Mouse (Mus musculus) limb, embryonic 14.5 days (tissue): Measurements from ENCODE around the gene Ak8. TPM values are rescaled to one million over a fixed set of nuclear protein-coding genes. Genes with fewer than 3 reads are reported as not detected.

Source experiments
- ATAC-seq: fragments of 200-750 bp; cut with Nextera tagmentation; 2 replicates; pipeline ENCODE4 v1.8.0; 2017; ENCODE audit warnings: low read depth, moderate number of reproducible peaks, moderate TSS enrichment; ENCODE audit not compliant: low FRiP score
- DNase-seq: peaks from one replicate; pipeline ENCODE4 v3.0.0-alpha.2; 2015; ENCODE audit warnings: low spot score
- H3K27ac ChIP-seq: fragments of 300-500 bp; sonication (generic); replicated peaks from 2 replicates; pipeline ENCODE4 v1.5.1; 2014; ENCODE audit warnings: low read depth, mild to moderate bottlenecking, low read length, moderate library complexity, mixed read lengths
- H3K27me3 ChIP-seq: fragments of 300-500 bp; sonication (generic); 2 replicates; pipeline ENCODE4 v1.6.1; 2014; ENCODE audit warnings: low read length, mixed read lengths; ENCODE audit not compliant: control insufficient read depth, insufficient read depth
- H3K36me3 ChIP-seq: fragments of 300-500 bp; sonication (generic); 2 replicates; pipeline ENCODE4 v1.6.1; 2014; ENCODE audit warnings: mild to moderate bottlenecking, low read length, moderate library complexity, mixed read lengths; ENCODE audit not compliant: control insufficient read depth, insufficient read depth
- H3K4me1 ChIP-seq: fragments of 300-500 bp; sonication (generic); 2 replicates; pipeline ENCODE4 v1.6.1; 2014; ENCODE audit warnings: antibody characterized with exemption, low read length, mixed read lengths; ENCODE audit not compliant: control insufficient read depth, insufficient read depth
- H3K4me2 ChIP-seq: fragments of 300-500 bp; sonication (generic); replicated peaks from 2 replicates; pipeline ENCODE4 v1.6.1; 2014; ENCODE audit warnings: low read depth, mild to moderate bottlenecking, low read length, moderate library complexity; ENCODE audit not compliant: severe bottlenecking
- H3K4me3 ChIP-seq: fragments of 300-500 bp; sonication (generic); replicated peaks from 2 replicates; pipeline ENCODE4 v1.5.1; 2014; ENCODE audit warnings: low read length
- H3K9ac ChIP-seq: fragments of 300-500 bp; sonication (generic); 2 replicates; pipeline ENCODE4 v1.6.1; 2014; ENCODE audit warnings: mild to moderate bottlenecking, low read depth, low read length, moderate library complexity; ENCODE audit not compliant: severe bottlenecking
- H3K9me3 ChIP-seq: fragments of 300-500 bp; sonication (generic); 2 replicates; pipeline ENCODE4 v1.6.1; 2016; ENCODE audit warnings: low read length; ENCODE audit not compliant: control insufficient read depth
- POLR2A ChIP-seq: fragments of 200-500 bp; IDR thresholded peaks from 2 replicates; pipeline ENCODE4 v1.8.0; 2012; ENCODE audit warnings: inconsistent platforms, mild to moderate bottlenecking, moderate library complexity, borderline replicate concordance; ENCODE audit not compliant: insufficient read depth, insufficient read length; ENCODE audit errors: extremely low read depth
- WGBS: fragments of 180-500 bp; shearing (Covaris S2); extraction: QIAGEN DNeasy Blood & Tissue Kit; methylation state at CpG from one replicate; pipeline ENCODE4 v1.1.7; 2014; 5-methylcytosine and 5-hydroxymethylcytosine counted together
- microRNA-seq: library from miRNA; unstranded; fragments of <30 nt; microRNA quantifications from one replicate; pipeline ENCODE4, GENCODE M21; 2016
- polyA plus RNA-seq, 2 experiments: library from polyadenylated mRNA; depleted of rRNA in 1 of 2; stranded (reverse) in 1 of 2; unstranded in 1 of 2; fragments of >200 nt; fragmentation: Nextera tagmentation in 1 of 2; extraction: Ambion mirVana in 1 of 2; gene quantifications; 2 replicates each; pipeline versions ENCODE4 v1.2.1 to v1.2.3; 2012 to 2014

Gene Ak8
- polyA plus RNA-seq, 2 experiments = 0.49 to 0.58 TPM

GRCm38 (mm10) chr2:28855773-28856172 lies 155.8 kb downstream of the Ak8 start:
- Histone ChIP-seq H3K4me2 (no peak overlapping the region), H3K36me3 (peaks cover 53% of the 10 kb centered on the region), H3K27ac (no peak overlapping the region), H3K27me3 (no peaks in the 10 kb centered on the region), H3K4me1 (no peaks in the 10 kb centered on the region), H3K4me3 (no peak overlapping the region), H3K9ac (no peak overlapping the region), H3K9me3 (no peaks in the 10 kb centered on the region)
- ATAC-seq = no peak
- no peak for DNase-seq
- WGBS = 93% methylated on average over 2 of the region's 2 CpGs
- TF ChIP-seq POLR2A = no peak

DNA sequence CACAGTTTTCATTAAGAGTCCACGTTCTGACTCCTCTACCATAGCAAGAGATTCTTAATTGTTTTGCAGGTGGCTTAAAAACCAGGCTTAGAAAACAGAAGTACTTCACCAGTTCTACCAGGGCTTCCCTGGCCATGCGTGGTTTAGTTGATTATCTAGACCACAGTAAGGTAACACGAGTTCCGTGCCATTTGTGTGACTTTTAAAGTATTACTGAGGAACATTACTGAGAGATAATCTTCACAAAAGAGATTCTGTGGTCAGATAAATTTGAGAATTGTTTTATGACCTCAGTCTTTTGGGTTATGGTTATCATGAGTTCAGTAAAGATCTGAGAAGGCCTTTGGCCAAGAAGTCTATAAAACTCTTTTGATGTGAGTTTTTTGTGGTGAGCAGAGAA lies 159.3 kb downstream of the Ak8 start:
- Histone ChIP-seq H3K9me3 (no peaks in the 10 kb centered on the region), H3K36me3 (peaks cover 70% of the 10 kb centered on the region), H3K4me3 (no peak overlapping the region), H3K9ac (no peak overlapping the region), H3K4me1 (no peaks in the 10 kb centered on the region), H3K4me2 (no peak overlapping the region), H3K27me3 (no peaks in the 10 kb centered on the region), H3K27ac (no peak overlapping the region)
- ATAC-seq (no peak), DNase-seq (no peak)
- TF ChIP-seq POLR2A = no peak
- 93% methylated on average over 4 of the region's 4 CpGs for WGBS

- H3K27me3 ChIP-seq = no peaks in the 10 kb centered on the region
- 92% methylated on average over 8 of the region's 8 CpGs for WGBS
- no peaks in the 10 kb centered on the region for H3K9me3 ChIP-seq
- no peak overlapping the region for H3K27ac ChIP-seq
- no peak overlapping the region for H3K4me3 ChIP-seq
- no peak overlapping the region for H3K9ac ChIP-seq
- DNase-seq = no peak
- peaks cover 72% of the 10 kb centered on the region for H3K36me3 ChIP-seq
- no peak overlapping the region for H3K4me2 ChIP-seq
- no peaks in the 10 kb centered on the region for H3K4me1 ChIP-seq
- no peak for TF ChIP-seq POLR2A
- ATAC-seq = no peak
Measured at GRCm38 (mm10) chr2:28860678-28861423, 160.9 kb downstream of the Ak8 start.

Small RNA genes within 50 kb of the gene (microRNA-seq; reads per million reads assigned to microRNA genes)
- 0.92 reads per million for gene Mir3088

Other genes starting within 250 kb of the Ak8 start
- 0.60 and 0.63 TPM in 2 replicates for gene 1700007K13Rik, start 233.8 kb upstream of the Ak8 start, polyA plus RNA-seq (2012; rRNA removed)
- 0.55 and 1.1 TPM in 2 replicates for gene 1700007K13Rik, start 233.8 kb upstream of the Ak8 start, polyA plus RNA-seq (2014; fragmentation: Nextera tagmentation; extraction: Ambion mirVana)
- 55.6 and 62.0 TPM in 2 replicates for gene Mrps2, start 232.1 kb upstream of the Ak8 start, polyA plus RNA-seq (2012; rRNA removed)
- gene Mrps2, start 232.1 kb upstream of the Ak8 start, polyA plus RNA-seq (2014; fragmentation: Nextera tagmentation; extraction: Ambion mirVana) = 51.8 and 54.9 TPM in 2 replicates
- 2.1 and 3.3 TPM in 2 replicates for gene Gbgt1, start 203.3 kb upstream of the Ak8 start, polyA plus RNA-seq (2012; rRNA removed)
- gene Gbgt1, start 203.3 kb upstream of the Ak8 start, polyA plus RNA-seq (2014; fragmentation: Nextera tagmentation; extraction: Ambion mirVana) = 1.0 and 1.4 TPM in 2 replicates
- gene Gm10134, start 194.1 kb upstream of the Ak8 start, polyA plus RNA-seq (2012; rRNA removed) = 1.1 TPM in 1 of 2 replicates, not detected in the other
- 0.61 and 1.1 TPM in 2 replicates for gene Gm10134, start 194.1 kb upstream of the Ak8 start, polyA plus RNA-seq (2014; fragmentation: Nextera tagmentation; extraction: Ambion mirVana)
- 86.6 and 108 TPM in 2 replicates for gene Ralgds, start 187.0 kb upstream of the Ak8 start, polyA plus RNA-seq (2012; rRNA removed)
- gene Ralgds, start 187.0 kb upstream of the Ak8 start, polyA plus RNA-seq (2014; fragmentation: Nextera tagmentation; extraction: Ambion mirVana) = 61.6 and 63.1 TPM in 2 replicates
- 0.06 and 0.12 TPM in 2 replicates for gene Cel, start 136.8 kb upstream of the Ak8 start, polyA plus RNA-seq (2012; rRNA removed)
- not detected in 2 replicates for gene Cel, start 136.8 kb upstream of the Ak8 start, polyA plus RNA-seq (2014; fragmentation: Nextera tagmentation; extraction: Ambion mirVana)
- 52.4 and 52.6 TPM in 2 replicates for gene Gtf3c5, start 116.4 kb upstream of the Ak8 start, polyA plus RNA-seq (2012; rRNA removed)
- 29.7 and 31.1 TPM in 2 replicates for gene Gtf3c5, start 116.4 kb upstream of the Ak8 start, polyA plus RNA-seq (2014; fragmentation: Nextera tagmentation; extraction: Ambion mirVana)
- 0.33 and 0.51 TPM in 2 replicates for gene Gfi1b, start 78.2 kb upstream of the Ak8 start, polyA plus RNA-seq (2012; rRNA removed)
- gene Gfi1b, start 78.2 kb upstream of the Ak8 start, polyA plus RNA-seq (2014; fragmentation: Nextera tagmentation; extraction: Ambion mirVana) = 0.29 and 0.32 TPM in 2 replicates
- 18.5 and 20.4 TPM in 2 replicates for gene Tsc1, start 58.9 kb upstream of the Ak8 start, polyA plus RNA-seq (2012; rRNA removed)
- gene Tsc1, start 58.9 kb upstream of the Ak8 start, polyA plus RNA-seq (2014; fragmentation: Nextera tagmentation; extraction: Ambion mirVana) = 15.7 and 17.8 TPM in 2 replicates
- gene Spaca9, start 437 bp upstream of the Ak8 start, polyA plus RNA-seq (2012; rRNA removed) = 1.6 TPM in 2 replicates
- 1.4 and 2.1 TPM in 2 replicates for gene Spaca9, start 437 bp upstream of the Ak8 start, polyA plus RNA-seq (2014; fragmentation: Nextera tagmentation; extraction: Ambion mirVana)
- gene Gtf3c4, start 140.2 kb downstream of the Ak8 start, polyA plus RNA-seq (2012; rRNA removed) = 15.6 and 16.2 TPM in 2 replicates
- gene Gtf3c4, start 140.2 kb downstream of the Ak8 start, polyA plus RNA-seq (2014; fragmentation: Nextera tagmentation; extraction: Ambion mirVana) = 20.9 and 23.7 TPM in 2 replicates
- gene Ddx31, start 140.2 kb downstream of the Ak8 start, polyA plus RNA-seq (2012; rRNA removed) = 12.9 and 13.1 TPM in 2 replicates
- gene Ddx31, start 140.2 kb downstream of the Ak8 start, polyA plus RNA-seq (2014; fragmentation: Nextera tagmentation; extraction: Ambion mirVana) = 13.3 and 15.1 TPM in 2 replicates
- gene Barhl1, start 216.5 kb downstream of the Ak8 start, polyA plus RNA-seq (2012; rRNA removed) = 0.13 and 0.54 TPM in 2 replicates
- gene Barhl1, start 216.5 kb downstream of the Ak8 start, polyA plus RNA-seq (2014; fragmentation: Nextera tagmentation; extraction: Ambion mirVana) = not detected in 2 replicates